Mouse (Mus musculus): ENCODE data around the gene Tmem69. TPM values are rescaled to one million over a fixed set of nuclear protein-coding genes. Genes with fewer than 3 reads are reported as not detected.

Tmem69 gene
- polyA plus RNA-seq (2012; rRNA removed) = 4.6 and 6.6 TPM in 2 replicates

DNA sequence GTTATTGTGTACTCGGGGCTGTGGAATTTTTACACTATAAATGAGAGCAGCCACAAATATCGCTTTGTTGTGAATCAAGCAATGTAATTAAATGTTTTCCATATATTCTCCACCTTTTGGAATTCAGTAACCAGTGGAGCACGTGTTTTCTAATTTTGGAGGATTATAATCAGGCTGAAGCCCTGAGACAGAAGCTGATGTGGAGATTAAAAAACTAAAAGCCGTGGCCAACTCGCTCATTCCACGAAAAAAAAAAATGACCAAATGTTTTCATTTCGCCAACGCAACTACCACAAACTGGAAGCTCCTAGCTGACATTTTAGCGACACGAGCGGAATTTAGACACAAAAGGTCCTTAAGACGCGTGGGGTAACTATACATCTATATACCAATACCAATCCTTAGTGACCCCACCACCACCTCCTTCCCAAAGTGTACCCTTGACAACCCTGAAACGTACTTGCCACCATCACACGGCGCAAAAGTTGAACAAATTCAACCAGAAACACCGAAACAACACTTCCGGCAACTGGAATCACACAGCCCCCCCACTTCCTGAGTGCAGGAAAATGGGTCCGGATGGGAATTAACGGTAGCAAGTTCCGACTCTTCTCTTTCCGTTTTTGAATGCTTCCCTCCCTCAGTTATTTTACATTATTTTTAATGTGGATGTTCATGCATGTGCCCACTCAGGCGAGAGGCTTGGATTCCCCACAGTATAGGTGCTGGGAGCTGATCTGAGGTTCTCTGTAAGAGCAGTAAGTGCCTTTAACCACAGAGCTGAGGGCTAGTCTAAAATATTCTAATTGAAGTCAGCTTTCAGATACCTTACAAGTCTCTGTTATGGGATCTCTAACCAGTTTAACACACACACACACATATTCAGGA lies at the start of gene Tmem69:
Gene Tmem69, minus strand, starts transcription at position 524 of the 888 bp plus-strand sequence.
- DNase-seq (ENCODE audit: low read depth) = no peak

DNA sequence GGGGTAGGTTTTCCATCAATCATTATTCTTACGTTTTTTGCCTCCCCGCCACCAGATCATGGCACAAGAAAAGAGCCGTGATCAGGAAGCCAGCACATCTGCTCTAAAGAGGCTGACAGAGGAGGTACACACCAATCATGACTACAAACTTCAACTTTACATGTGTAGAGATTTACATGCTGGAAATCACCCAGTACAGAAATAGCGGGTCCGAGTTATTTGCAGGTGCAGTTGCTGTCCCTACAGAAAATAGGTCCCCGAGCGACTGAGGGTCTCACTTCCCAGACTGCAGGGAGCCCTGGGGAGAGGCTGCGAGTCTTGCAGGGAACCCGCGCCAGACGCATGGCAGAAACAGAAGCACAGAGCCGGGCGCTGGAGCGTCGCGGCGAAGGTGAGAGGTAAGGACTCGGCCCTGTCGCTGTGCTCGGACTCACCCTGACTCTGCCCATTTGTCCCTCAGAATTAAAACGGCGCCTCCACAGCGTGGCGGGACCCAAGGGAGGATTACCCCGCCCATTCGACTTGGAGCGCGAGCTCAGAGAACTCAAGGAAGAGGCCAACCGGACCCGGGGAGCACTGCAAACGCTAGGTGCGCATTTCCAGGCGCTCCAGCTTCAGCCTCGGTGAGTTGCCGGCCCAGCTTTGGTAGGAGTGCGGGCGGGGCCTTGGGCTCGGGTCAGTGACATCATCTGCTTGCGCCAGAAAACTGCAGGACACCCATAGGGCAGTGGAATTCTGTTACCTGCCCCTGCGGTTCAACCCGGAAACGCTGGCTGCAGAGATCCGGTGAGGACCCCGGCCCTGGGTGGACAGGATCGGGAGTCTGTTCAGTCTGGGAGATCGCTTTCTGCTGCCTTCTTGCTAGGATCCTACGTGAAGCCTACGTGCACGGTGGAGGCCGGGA lies 41.5 kb upstream of the Tmem69 start:
- DNase-seq (ENCODE audit: low read depth) = peak; percentile 55

DNA sequence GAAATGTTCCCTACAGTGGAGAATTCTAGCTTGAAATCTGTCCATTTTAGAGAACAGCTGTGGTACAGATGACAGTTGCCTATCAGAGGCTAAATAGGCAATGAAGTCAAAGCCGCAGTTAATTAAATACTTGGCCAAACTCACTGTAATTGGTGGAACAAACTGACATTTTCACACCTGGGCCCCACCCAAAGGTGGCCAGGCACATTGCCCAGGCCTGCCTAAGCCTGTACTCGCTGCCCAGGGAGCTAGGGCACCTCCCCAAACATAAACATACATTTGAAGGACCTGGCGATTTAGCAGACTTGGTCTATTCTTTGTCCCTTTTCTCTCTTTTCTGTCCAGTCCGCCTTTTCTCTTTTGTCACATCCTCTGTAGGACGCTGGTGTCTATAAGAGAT lies 40.6 kb upstream of the Tmem69 start, which contains the start of gene Ccdc17:
Gene Ccdc17, plus strand, starts transcription at position 276 of the 400 bp plus-strand sequence.
- no peak for DNase-seq (ENCODE audit: low read depth)

DNA sequence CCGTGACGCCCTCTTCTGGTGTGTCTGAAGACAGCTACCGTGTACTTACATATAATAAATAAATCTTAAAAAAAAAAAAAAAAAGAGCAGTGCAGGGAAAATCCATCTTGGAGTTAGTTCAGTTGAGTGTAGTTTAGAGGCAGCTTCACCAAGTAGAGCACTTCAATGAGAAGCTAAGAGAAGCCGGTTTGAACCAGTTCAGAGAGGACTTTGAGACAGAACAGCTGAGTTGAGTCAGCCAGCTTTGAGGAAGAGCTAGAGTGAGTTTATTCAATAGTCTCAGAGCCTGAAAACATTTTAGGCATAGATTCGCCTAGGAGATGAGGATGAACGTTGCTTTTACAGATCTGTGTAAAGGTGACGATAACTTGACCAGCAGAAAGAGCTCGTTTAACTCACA lies 40.1 kb upstream of the Tmem69 start:
- DNase-seq (ENCODE audit: low read depth) = no peak

DNA sequence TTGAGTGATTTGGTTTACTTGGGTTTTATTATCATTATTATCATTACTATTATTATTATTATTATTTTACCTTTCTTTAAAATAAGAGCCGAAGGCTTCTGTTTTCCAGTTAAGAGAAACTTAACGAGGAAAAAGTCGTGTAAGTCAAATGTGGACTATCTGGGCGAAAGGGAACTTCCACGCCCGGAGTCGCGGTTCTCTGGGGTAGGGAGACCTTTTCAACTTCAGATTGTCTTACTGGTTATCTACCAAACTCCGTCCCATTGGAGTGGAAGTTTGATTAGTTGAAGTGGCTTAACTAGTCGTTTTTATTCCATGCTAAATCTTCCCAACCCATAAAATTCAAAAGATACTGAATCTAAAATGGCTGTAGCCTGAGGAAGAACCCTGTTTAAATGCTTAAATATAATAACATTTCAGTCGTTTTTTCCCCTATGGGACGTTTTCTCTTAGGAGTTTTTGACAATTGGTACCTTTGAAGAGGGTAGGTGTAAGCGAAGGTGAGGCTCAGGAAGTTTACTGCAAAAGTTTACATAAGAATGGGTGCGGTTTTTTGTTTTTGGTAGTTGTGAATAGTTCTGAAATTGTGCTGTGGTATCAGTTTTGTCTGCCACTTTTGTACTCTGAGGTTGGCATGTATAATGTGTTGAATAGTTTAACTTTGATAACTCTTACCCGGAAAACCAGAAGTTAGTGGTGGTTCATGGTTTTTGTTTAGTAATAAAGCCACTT lies 2.6 kb upstream of the Tmem69 start:
- DNase-seq (ENCODE audit: low read depth) = no peak

DNA sequence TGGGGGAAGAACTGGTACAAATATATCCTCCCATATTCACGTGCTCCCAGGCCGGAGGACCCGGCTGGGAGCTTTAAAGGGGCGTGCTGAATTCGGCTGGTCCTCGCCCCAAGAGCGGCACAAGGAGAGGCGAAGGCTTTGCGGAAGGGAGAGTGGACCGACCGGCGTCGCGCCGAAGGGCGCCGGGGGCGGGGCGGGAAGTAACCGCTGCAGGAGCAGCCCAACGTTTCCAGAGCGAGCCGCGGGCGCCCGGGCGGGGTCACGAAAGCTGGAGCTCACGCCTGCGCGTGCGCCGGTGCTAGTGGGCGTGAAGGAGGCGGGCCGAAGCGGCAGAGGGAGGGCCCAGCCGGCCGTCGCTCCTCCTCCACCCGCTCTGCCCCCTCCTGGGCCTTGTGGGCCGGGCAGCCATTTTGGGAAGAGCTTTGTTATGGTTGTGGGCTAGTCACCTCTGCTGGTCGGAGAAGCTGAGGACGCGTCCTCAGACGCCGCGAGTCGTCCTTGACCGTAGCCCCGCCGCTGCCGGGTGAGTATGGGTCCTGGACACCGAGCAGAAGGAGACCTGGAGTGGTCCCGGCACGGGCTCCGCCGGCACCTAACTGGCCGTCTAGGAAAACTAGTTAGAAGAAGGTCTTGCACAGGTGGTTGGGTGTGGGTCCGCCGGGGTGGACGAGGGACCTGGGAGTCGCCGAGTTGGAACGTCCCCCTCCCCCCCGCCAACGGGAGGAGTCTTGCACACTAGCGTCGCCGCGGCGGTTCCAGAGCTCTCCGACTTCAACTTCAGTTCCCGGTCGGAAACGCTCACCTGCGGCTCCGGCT lies 1.8 kb upstream of the Tmem69 start, which contains the start of gene Gpbp1l1:
Gene Gpbp1l1, plus strand, starts transcription at position 353 of the 816 bp plus-strand sequence.
- peak; percentile 50 for DNase-seq (ENCODE audit: low read depth)

DNA sequence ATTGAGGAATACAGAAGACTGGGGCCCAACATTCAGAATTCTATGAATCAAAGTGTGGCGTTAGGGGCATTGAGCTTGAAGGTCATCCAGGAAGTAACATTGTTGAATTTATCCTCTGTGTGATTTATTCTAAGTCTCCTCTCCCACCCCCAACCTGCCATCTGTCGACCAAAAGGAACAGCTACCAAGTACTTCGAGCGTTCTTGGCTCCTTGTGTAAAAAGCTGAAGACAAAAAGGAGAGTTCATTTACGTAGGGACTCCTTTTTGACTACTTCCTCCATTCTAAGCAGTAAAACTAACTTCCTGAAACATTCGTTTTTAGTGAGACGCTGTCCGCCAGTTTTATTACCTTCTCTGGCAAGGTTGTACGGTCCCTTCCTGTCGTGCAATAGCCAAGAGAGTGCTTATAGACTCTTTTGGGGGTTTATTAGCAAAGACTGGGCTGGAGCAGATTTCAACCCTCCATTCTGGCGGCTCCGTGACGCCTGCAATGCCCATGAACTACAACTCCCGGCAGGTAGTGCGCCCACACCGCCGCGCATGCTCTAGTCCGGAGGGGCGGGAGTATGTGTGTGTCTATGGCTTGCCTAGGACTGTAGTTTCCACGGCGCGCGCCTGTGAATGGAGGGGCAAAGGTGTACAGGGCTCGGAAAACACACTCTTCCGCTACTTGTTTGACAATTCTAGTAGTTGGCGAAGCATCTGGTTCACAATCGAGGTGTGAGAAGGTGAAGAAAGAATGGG lies 997 bp upstream of the Tmem69 start:
- peak; percentile 57 for DNase-seq (ENCODE audit: low read depth)

DNA sequence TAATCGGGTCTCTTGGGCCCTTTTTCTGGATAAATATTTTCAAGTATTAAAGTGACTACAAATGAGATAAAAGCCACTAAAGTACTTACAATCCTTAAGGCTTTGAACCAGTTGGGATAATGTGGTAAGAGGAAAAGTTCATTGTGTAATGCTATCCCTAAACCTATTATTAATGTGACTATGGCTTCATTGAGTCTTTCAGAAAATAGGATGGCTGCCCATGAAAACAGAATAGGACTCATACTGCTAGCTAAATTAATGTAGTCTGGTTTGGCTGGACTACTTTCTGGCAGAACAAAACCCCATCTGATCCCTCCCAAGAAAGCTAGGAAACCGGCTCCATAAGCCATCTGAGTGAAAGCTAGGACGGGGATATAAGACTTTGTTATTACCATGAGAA lies 2.7 kb downstream of the Tmem69 start:
- DNase-seq (ENCODE audit: low read depth) = peak; percentile 64

DNA sequence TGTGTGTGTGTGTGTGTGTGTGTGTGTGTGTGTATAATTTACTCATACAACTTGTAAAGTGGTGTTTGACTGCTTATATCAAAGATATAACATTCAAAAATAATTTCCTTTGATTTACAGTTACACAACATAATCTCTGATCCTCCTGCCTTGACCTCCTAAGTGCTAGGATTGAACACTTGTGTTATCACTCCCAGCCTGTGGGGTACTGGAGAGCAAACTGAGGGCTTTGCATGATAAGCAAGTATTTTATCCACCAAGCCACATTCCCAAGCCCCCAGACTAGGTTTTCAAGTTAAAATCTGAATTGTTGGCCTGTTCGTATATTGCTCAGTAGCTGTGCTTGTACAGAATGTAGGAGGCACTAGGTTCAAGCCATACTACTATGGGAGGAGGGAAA lies 5.3 kb downstream of the Tmem69 start:
- no peak for DNase-seq (ENCODE audit: low read depth)

DNA sequence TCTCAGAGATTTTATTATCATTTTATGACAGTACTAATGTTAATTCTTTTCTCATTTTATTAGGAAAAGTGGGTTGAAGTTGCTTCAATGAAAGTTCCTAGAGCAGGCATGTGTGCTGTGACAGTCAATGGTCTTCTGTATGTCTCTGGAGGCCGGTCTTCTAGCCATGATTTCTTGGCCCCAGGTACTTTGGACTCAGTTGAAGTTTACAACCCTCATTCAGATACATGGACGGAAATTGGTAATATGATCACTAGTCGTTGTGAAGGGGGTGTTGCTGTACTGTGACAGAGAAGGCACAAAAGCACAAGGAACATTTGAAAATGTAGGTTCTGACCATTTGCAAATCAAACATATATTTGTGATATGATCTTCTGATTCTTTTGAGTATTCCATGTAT lies 18.0 kb downstream of the Tmem69 start:
- no peak for DNase-seq (ENCODE audit: low read depth)

DNA sequence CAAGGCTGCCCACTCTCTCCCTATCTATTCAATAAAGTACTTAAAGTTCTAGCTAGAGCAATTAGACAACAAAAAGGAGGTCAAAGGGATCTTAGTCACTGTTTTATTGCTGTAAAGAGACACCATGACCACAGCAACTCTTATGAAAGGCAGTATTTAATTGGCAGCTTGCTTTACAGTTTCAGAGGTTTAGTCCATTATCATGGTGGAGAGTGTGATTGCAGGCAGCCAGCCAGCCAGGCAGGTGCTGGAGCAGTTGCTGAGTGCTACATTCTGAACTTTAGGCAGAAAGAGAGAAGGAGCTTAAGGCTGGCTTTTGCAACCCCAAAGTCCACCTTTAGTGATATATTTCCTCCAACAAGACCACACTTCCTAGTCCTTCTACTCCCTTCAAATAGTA lies 19.4 kb downstream of the Tmem69 start:
- DNase-seq (ENCODE audit: low read depth) = no peak

DNA sequence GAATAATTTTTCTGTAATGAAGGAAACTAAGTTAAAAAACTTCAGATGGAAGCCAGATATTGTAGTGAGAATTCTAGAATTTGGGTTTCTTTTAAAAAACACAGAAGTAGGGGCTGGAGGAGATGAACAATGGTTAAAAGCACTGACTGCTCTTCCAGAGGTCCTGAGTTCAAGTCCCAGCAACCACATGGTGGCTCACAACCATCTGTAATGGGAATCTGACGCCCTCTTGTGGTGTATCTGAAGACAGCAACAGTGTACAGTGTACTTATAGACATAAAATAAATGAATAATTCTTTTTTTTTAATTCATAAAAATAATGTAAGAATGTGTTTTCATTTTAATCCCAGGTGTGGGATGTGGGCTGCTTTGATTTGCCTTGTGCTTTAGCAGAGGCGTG lies 24.6 kb downstream of the Tmem69 start:
- DNase-seq (ENCODE audit: low read depth) = no peak

DNA sequence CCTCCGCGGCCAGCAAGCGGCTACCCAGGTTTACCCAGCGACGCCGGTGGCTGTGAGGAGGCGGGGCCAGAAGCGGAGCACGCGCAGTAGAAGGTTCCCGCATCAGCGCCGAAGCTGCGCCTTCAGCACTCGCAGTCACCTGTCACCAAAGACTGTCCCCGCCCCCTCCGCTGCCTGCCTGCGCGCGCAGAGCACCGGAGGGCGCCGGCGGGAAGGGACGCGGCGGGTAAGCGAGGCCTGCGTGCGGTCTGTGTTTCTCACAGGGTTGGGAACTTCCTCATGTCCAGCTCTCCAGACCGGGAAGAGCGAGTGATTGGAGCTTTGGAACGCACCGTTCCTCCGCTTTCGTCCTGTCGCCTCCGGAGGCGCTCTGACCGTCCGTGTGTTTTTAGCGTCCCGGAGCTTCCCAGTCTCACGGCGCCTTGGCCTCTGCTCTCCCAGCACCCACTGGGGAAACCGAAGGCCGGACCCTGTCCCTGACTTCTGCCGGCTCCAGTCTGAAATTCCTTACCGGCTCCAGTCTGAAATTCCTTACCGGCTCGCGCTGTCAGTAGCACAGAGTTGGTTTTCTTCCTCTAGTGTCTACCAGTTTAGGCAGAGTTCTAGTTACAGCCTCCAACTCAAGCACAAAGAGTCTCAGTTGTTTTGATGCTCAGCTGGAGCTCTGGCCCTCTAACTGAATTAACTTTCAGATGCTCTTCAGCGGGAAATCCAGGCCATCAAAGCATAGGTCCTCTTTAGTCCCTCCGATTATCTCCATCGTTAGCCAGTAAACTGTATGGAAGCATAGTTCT lies 48.1 kb downstream of the Tmem69 start, which contains the start of gene Ipp:
Gene Ipp, plus strand, starts transcription at position 125 of the 794 bp plus-strand sequence.
- peak; percentile 49 for DNase-seq (ENCODE audit: low read depth)

DNA sequence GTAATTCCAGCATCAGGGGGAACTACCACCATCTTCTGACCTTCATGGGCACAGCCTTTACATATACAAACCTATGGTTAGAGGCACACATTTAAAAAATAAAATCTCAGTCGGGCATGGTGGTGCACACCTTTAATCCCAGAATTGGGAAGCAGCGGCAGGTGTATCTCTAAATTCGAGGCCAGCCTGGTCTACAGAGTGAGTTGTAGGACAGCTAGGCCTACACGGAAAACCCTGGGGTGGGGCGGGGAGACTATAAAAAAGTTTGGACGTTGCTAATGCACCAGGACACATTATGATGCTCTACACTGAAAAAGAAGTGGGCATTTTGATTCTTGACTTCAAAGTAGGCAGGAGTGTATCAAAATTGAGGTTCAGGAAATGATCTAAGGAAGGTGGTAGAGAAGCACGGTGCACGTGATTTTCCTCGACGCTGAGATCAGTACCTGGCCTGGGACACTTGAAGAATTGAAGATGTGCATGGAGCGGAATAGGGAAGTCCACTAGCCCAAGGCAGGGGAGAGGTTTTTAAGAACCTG lies 48.8 kb downstream of the Tmem69 start:
- DNase-seq (ENCODE audit: low read depth) = no peak

Other genes starting within 250 kb of the Tmem69 start
- 42.0 and 43.6 TPM in 2 replicates for gene Mast2, start 91.8 kb downstream of the Tmem69 start, polyA plus RNA-seq (2012; rRNA removed)
- gene Ipp, start 48.4 kb downstream of the Tmem69 start, polyA plus RNA-seq (2012; rRNA removed) = 3.5 and 4.6 TPM in 2 replicates
- gene Gpbp1l1, start 1.7 kb upstream of the Tmem69 start, polyA plus RNA-seq (2012; rRNA removed) = 48.8 and 49.0 TPM in 2 replicates
- 15.3 and 20.0 TPM in 2 replicates for gene Ccdc17, start 40.7 kb upstream of the Tmem69 start, polyA plus RNA-seq (2012; rRNA removed)
- 3.8 and 4.4 TPM in 2 replicates for gene Nasp, start 72.0 kb upstream of the Tmem69 start, polyA plus RNA-seq (2012; rRNA removed)
- gene Akr1a1, start 95.7 kb upstream of the Tmem69 start, polyA plus RNA-seq (2012; rRNA removed) = 1,043 and 1,056 TPM in 2 replicates
- gene Prdx1, start 129.6 kb upstream of the Tmem69 start, polyA plus RNA-seq (2012; rRNA removed) = 253 and 263 TPM in 2 replicates
- 21.9 and 22.1 TPM in 2 replicates for gene Mmachc, start 152.5 kb upstream of the Tmem69 start, polyA plus RNA-seq (2012; rRNA removed)
- 21.3 and 25.8 TPM in 2 replicates for gene Ccdc163, start 152.6 kb upstream of the Tmem69 start, polyA plus RNA-seq (2012; rRNA removed)
- 12.7 and 12.8 TPM in 2 replicates for gene Tesk2, start 165.0 kb upstream of the Tmem69 start, polyA plus RNA-seq (2012; rRNA removed)

All from gonadal fat pad, adult 2 months (tissue).